Mouse (Mus musculus): ENCODE results near the gene Irf3.

GRCm38 (mm10) chr7:44965975-44966374, 31.5 kb upstream of the Irf3 start:
- TF ChIP-seq CTCF (IDR thresholded peaks at IDR 0.05; ENCODE audit: borderline replicate concordance, control insufficient read depth, extremely low read depth, insufficient read depth, low read length, poor library complexity), result no peak
- TF ChIP-seq POLR2A (IDR thresholded peaks at IDR 0.05; ENCODE audit: control insufficient read depth, extremely low read depth, insufficient read depth, low read length, poor library complexity), result no peak

Data from thymus, adult 2 months (tissue).